Mouse (Mus musculus): ENCODE measurements around the gene Lin37.

DNA sequence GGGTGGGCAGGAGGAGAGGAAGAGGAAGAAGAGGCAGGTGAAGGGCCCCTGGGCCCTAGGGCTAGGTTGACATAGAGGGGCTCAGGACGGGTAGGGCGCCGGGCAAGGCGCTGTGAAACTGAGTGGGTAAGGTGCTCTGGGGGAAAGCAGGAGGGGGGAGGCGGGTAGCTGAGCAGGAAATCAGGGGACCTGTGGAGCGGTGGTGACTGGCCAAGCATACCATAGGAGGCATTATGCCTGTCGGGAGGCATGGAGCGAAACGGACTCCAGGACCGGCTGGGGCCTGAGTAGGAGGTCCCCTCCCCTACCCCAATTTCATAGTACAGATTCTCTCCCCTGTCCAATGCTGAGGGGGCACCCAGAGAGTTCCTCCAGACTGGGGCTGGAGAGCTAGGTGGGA, 36.8 kb downstream of the Lin37 start:
- TF ChIP-seq GATA1 (IDR thresholded peaks at IDR 0.05; ENCODE audit: low read length) = no peak
- TF ChIP-seq TAL1 (IDR thresholded peaks at IDR 0.05; ENCODE audit: low read length) = no peak

Measured in erythroblast, embryonic 14.5 days (primary cell).